Mouse (Mus musculus) megakaryocyte, embryonic 14.5 days (primary cell): ENCODE measurements at regions not wholly inside any gene's neighbourhood (a gene's known extent, or its start where the extent isn't known, plus 50 kb on each side); places are given as distances from the start of the nearest gene placed in this dataset.

Experiments
- FLI1 ChIP-seq: IDR thresholded peaks from 2 replicates; pipeline ENCODE4 v1.6.1; 2012; ENCODE audit warnings: low read length, inconsistent platforms, mixed read lengths
- GATA1 ChIP-seq: IDR thresholded peaks from 3 replicates; pipeline ENCODE4 v1.6.1; 2012; ENCODE audit warnings: mixed read lengths, low read length, inconsistent platforms, borderline replicate concordance

DNA sequence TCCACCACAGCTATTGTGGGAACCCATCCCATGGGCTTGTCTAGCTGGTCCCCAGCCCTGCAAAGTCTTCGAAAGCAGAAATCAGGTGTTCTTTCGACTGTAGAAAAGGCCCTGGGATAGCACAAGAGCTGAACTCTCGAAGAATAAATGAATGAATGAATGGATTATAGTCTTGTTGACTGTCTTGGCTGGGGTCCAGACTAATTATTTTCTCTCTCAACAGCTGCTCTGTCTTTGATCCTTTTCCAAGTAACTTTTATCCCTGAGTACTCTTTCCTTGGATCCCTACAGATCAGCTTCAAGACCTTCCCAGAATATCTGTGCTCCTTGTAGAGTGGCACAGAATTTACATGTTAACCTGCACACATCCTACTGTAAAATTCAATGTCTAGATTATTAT lies 266.3 kb upstream of the Msx2 start:
- TF ChIP-seq GATA1 (no peak), FLI1 (no peak)
